Mouse (Mus musculus) limb, embryonic 14.5 days (tissue): ENCODE measurements around the gene Rnf17. TPM values are rescaled to one million over a fixed set of nuclear protein-coding genes. Genes with fewer than 3 reads are reported as not detected.

Experiments used
- ATAC-seq: fragments of 200-750 bp; cut with Nextera tagmentation; 2 replicates; pipeline ENCODE4 v1.8.0; 2017; ENCODE audit warnings: low read depth, moderate number of reproducible peaks, moderate TSS enrichment; ENCODE audit not compliant: low FRiP score
- DNase-seq: peaks from one replicate; pipeline ENCODE4 v3.0.0-alpha.2; 2015; ENCODE audit warnings: low spot score
- H3K27ac ChIP-seq: fragments of 300-500 bp; sonication (generic); replicated peaks from 2 replicates; pipeline ENCODE4 v1.5.1; 2014; ENCODE audit warnings: low read depth, mild to moderate bottlenecking, low read length, moderate library complexity, mixed read lengths
- H3K27me3 ChIP-seq: fragments of 300-500 bp; sonication (generic); 2 replicates; pipeline ENCODE4 v1.6.1; 2014; ENCODE audit warnings: low read length, mixed read lengths; ENCODE audit not compliant: control insufficient read depth, insufficient read depth
- H3K36me3 ChIP-seq: fragments of 300-500 bp; sonication (generic); 2 replicates; pipeline ENCODE4 v1.6.1; 2014; ENCODE audit warnings: mild to moderate bottlenecking, low read length, moderate library complexity, mixed read lengths; ENCODE audit not compliant: control insufficient read depth, insufficient read depth
- H3K4me1 ChIP-seq: fragments of 300-500 bp; sonication (generic); 2 replicates; pipeline ENCODE4 v1.6.1; 2014; ENCODE audit warnings: antibody characterized with exemption, low read length, mixed read lengths; ENCODE audit not compliant: control insufficient read depth, insufficient read depth
- H3K4me2 ChIP-seq: fragments of 300-500 bp; sonication (generic); replicated peaks from 2 replicates; pipeline ENCODE4 v1.6.1; 2014; ENCODE audit warnings: low read depth, mild to moderate bottlenecking, low read length, moderate library complexity; ENCODE audit not compliant: severe bottlenecking
- H3K4me3 ChIP-seq: fragments of 300-500 bp; sonication (generic); replicated peaks from 2 replicates; pipeline ENCODE4 v1.5.1; 2014; ENCODE audit warnings: low read length
- H3K9ac ChIP-seq: fragments of 300-500 bp; sonication (generic); 2 replicates; pipeline ENCODE4 v1.6.1; 2014; ENCODE audit warnings: mild to moderate bottlenecking, low read depth, low read length, moderate library complexity; ENCODE audit not compliant: severe bottlenecking
- H3K9me3 ChIP-seq: fragments of 300-500 bp; sonication (generic); 2 replicates; pipeline ENCODE4 v1.6.1; 2016; ENCODE audit warnings: low read length; ENCODE audit not compliant: control insufficient read depth
- POLR2A ChIP-seq: fragments of 200-500 bp; IDR thresholded peaks from 2 replicates; pipeline ENCODE4 v1.8.0; 2012; ENCODE audit warnings: inconsistent platforms, mild to moderate bottlenecking, moderate library complexity, borderline replicate concordance; ENCODE audit not compliant: insufficient read depth, insufficient read length; ENCODE audit errors: extremely low read depth
- WGBS: fragments of 180-500 bp; shearing (Covaris S2); extraction: QIAGEN DNeasy Blood & Tissue Kit; methylation state at CpG from one replicate; pipeline ENCODE4 v1.1.7; 2014; 5-methylcytosine and 5-hydroxymethylcytosine counted together
- polyA plus RNA-seq, 2 experiments: library from polyadenylated mRNA; depleted of rRNA in 1 of 2; stranded (reverse) in 1 of 2; unstranded in 1 of 2; fragments of >200 nt; fragmentation: Nextera tagmentation in 1 of 2; extraction: Ambion mirVana in 1 of 2; gene quantifications; 2 replicates each; pipeline versions ENCODE4 v1.2.1 to v1.2.3; 2012 to 2014

Gene Rnf17
- polyA plus RNA-seq, 2 experiments: 0.72 to 1.2 TPM

DNA sequence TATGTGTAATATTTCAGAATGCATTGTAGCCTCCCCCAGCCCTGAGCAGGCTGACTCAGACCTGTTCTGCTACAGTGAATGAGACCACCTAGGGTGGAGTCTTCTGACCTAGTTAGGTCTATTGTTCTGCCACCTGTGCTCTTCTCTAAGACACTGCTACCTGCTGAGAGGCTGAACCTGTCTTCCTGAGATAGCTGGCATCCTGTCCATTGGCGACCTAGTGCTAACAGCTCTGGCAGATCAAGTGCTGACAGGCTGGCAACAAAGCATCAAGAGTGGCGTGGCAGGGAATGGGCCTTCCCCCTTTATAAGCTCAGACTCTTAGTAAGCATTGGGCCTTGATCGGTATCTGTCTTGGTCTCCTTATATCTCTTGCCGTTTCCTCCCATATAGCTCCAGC, 148.6 kb downstream of the Rnf17 start:
- 85% methylated on average over 4 of the region's 4 CpGs for WGBS
- Histone ChIP-seq H3K9ac (no peak overlapping the region), H3K4me2 (no peak overlapping the region), H3K27ac (no peak overlapping the region), H3K4me3 (no peak overlapping the region), H3K27me3 (no peaks in the 10 kb centered on the region), H3K9me3 (no peaks in the 10 kb centered on the region), H3K36me3 (peaks cover 25% of the 10 kb centered on the region), H3K4me1 (no peaks in the 10 kb centered on the region)
- no peak for TF ChIP-seq POLR2A
- DNase-seq (no peak), ATAC-seq (no peak)

DNA sequence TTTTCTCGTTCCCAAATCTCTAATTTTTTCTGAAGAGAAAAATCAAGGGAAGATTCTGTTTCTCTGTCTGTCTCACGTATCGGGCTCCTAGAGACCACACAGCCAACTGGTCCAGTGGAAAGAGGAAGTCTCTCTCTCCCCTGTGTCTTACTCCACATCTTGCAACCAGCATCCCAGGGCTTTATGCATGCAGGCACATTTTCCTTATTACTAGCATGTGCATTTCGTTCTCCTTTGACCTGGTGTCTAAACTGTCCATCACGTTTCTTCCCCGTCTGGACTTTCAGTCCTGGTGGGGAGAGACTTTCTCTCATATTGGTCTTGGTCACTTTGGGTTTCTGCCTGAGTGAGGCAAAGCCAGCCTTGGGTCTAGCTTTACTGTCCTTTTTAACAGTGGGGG, 150.5 kb downstream of the Rnf17 start:
- Histone ChIP-seq H3K4me1 (no peaks in the 10 kb centered on the region), H3K9ac (no peak overlapping the region), H3K27me3 (no peaks in the 10 kb centered on the region), H3K4me2 (no peak overlapping the region), H3K36me3 (peaks cover 30% of the 10 kb centered on the region), H3K4me3 (no peak overlapping the region), H3K9me3 (no peaks in the 10 kb centered on the region), H3K27ac (no peak overlapping the region)
- WGBS: 81% methylated on average over 6 of the region's 6 CpGs
- no peak for DNase-seq
- no peak for TF ChIP-seq POLR2A
- ATAC-seq: no peak

DNA sequence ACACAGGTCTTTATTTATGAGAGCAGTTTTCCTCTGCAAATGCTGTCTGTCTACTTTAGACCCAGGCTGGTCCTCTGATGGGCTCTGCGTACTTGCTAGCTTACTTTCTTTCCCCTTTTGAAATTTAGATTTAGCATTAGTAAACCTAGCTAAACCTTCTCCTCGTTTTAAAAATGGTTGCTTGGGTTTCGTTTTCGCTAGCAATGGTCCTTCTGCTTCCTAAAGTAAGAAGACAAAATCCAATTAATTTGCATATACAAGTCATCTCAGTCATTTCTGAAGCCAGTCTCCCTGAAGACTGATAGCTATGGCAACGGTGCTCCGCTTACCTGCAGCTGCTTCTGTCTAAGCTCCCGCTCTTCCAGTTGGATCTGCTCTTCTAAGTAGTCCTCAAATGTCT, 150.9 kb downstream of the Rnf17 start:
- peaks cover 34% of the 10 kb centered on the region for H3K36me3 ChIP-seq

DNA sequence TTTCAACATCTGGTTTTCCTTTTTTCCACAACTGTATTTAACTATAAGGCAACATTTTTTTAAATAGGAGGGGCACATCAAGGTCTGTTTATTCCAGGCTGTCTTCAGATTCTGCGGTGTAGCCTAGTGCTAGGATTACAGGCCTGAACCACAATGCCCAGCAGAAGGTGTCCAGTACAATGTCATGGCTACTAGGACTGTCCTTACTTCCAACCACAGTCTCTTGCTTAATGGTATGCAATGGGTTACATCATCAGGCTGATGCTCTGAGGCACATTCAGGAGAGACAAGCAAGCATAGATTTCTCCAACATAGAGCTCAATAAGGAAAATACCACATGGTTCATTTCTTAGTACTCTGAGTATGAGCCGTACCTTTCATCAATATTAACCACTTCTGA, 152.3 kb downstream of the Rnf17 start:
- H3K4me1 ChIP-seq: no peaks in the 10 kb centered on the region
- no peak overlapping the region for H3K9ac ChIP-seq
- no peak overlapping the region for H3K4me2 ChIP-seq
- TF ChIP-seq POLR2A: no peak
- H3K27me3 ChIP-seq: no peaks in the 10 kb centered on the region
- WGBS: 97% methylated on average over 2 of the region's 2 CpGs
- H3K9me3 ChIP-seq: no peaks in the 10 kb centered on the region
- peaks cover 34% of the 10 kb centered on the region for H3K36me3 ChIP-seq
- ATAC-seq (no peak), DNase-seq (no peak)
- H3K4me3 ChIP-seq: no peak overlapping the region
- no peak overlapping the region for H3K27ac ChIP-seq

More for the DNA sequence above, 150.9 kb downstream of the Rnf17 start:
- H3K9me3 ChIP-seq: no peaks in the 10 kb centered on the region
- no peak overlapping the region for H3K9ac ChIP-seq
- DNase-seq (no peak), ATAC-seq (no peak)
- no peak overlapping the region for H3K4me2 ChIP-seq
- 93% methylated on average over 7 of the region's 7 CpGs for WGBS
- TF ChIP-seq POLR2A: no peak
- H3K27ac ChIP-seq: no peak overlapping the region
- H3K27me3 ChIP-seq: no peaks in the 10 kb centered on the region
- no peaks in the 10 kb centered on the region for H3K4me1 ChIP-seq
- no peak overlapping the region for H3K4me3 ChIP-seq

DNA sequence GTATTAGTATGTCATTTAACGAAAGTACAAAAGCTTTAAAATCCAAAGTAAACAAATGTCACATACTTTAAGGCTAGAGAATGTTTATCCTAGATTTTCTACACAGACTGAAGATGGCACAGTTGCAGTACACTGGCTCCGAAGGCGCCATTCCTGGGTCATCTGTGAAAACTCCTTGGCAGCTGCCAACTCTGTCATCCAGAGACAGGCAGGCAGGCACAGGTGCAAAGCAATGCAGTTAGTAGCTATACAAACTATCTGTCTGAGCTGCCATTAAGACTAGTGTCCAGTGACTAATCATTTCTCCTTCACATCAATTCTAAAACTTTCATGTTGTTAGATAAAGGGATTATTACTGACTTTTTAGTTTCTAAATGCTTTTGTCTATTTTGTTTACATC, 156.8 kb downstream of the Rnf17 start:
- Histone ChIP-seq H3K27me3 (no peaks in the 10 kb centered on the region), H3K27ac (no peak overlapping the region), H3K9me3 (no peaks in the 10 kb centered on the region), H3K9ac (no peak overlapping the region), H3K4me3 (no peak overlapping the region), H3K4me1 (no peaks in the 10 kb centered on the region), H3K4me2 (no peak overlapping the region), H3K36me3 (peaks cover 24% of the 10 kb centered on the region)
- TF ChIP-seq POLR2A: no peak
- WGBS: 91% methylated on average over 3 of the region's 3 CpGs
- DNase-seq (no peak), ATAC-seq (no peak)

DNA sequence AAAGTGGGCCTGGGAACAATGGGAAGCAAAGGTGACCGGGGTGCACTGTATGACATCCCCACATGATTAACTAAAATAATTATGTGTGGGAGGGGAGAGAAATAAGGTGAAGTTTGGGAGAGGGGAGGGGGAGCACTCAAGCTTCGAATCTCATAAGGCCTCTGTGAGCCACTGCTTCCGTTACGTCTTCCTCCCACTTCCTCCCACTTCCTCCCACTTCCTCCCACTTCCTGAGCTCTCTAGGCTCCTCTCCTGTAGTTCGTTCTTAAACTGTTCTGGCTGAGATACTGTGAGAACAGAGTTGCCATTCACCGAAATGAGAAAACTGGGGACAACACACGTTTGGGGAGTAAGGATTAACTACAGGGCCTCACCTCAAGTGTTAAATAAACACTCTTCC, 165.1 kb downstream of the Rnf17 start:
- no peak for TF ChIP-seq POLR2A
- Histone ChIP-seq H3K36me3 (0 out of 2 replicates have a peak, but pooled peaks cover 10% of the 10 kb centered on the region), H3K27ac (no peak overlapping the region), H3K9ac (no peak overlapping the region), H3K4me1 (peaks cover 4% of the 10 kb centered on the region; the same call in 1 of the 2 replicates), H3K9me3 (no peaks in the 10 kb centered on the region), H3K27me3 (no peaks in the 10 kb centered on the region), H3K4me2 (no peak overlapping the region), H3K4me3 (no peak overlapping the region)
- no peak for ATAC-seq
- no peak for DNase-seq
- WGBS: 84% methylated on average over 7 of the region's 7 CpGs
